Mouse (Mus musculus) CH12.LX (cell line): ENCODE data around the gene Nop14. TPM values are rescaled to one million over a fixed set of nuclear protein-coding genes. Genes with fewer than 3 reads are reported as not detected.

Experiments
- DNase-seq: peaks from one replicate; pipeline ENCODE4 v3.0.0-alpha.2; 2013; ENCODE audit errors: extremely low read depth
- H3K27ac ChIP-seq: 2 replicates; pipeline ENCODE4 v1.5.1; 2012; ENCODE audit warnings: low read depth, mild to moderate bottlenecking, control low read depth, moderate library complexity; ENCODE audit not compliant: insufficient read depth
- H3K27me3 ChIP-seq: replicated peaks from 2 replicates; pipeline ENCODE3; 2012; ENCODE audit warnings: inconsistent platforms
- H3K36me3 ChIP-seq, 2 experiments: replicated peaks in 1 of 2; 2 replicates each; pipeline versions ENCODE3 to v1.6.1; 2012; ENCODE audit warnings: inconsistent platforms in 1 of 2, low read length in 1 of 2, mild to moderate bottlenecking in 1 of 2, mixed read lengths in 1 of 2, moderate library complexity in 1 of 2; ENCODE audit not compliant: control insufficient read depth in 1 of 2, insufficient read depth in 1 of 2
- H3K4me1 ChIP-seq, 2 experiments: 2 replicates each; pipeline ENCODE4 v1.6.1; 2012; ENCODE audit warnings: inconsistent platforms in 1 of 2, moderate library complexity in 1 of 2; ENCODE audit not compliant: insufficient read depth in 2 of 2, control insufficient read depth in 1 of 2
- H3K4me2 ChIP-seq: 2 replicates; pipeline ENCODE4 v1.6.1; 2012; ENCODE audit warnings: low read depth, mild to moderate bottlenecking, control low read depth; ENCODE audit not compliant: poor library complexity, insufficient read depth, severe bottlenecking
- H3K4me3 ChIP-seq, 3 experiments: fragments of 150-350 bp in 1 of 3; sonication (generic) in 1 of 3; replicated peaks in 1 of 3; 2 replicates each; pipeline versions ENCODE3 to v1.5.1; 2011 to 2012; ENCODE audit warnings: low read depth in 2 of 3, low read length in 2 of 3, mild to moderate bottlenecking in 2 of 3, moderate library complexity in 2 of 3, control low read depth in 1 of 3, improper control_type of control experiment in 1 of 3, inconsistent platforms in 1 of 3, mixed read lengths in 1 of 3; ENCODE audit not compliant: poor library complexity in 1 of 3
- H3K79me2 ChIP-seq: replicated peaks from 2 replicates; pipeline ENCODE4 v1.6.1; 2012; ENCODE audit warnings: mild to moderate bottlenecking, moderate library complexity; ENCODE audit not compliant: control insufficient read depth, poor library complexity, insufficient read depth, severe bottlenecking; ENCODE audit errors: extremely low read depth
- H3K9ac ChIP-seq: 2 replicates; pipeline ENCODE4 v1.6.1; 2012; ENCODE audit warnings: low read depth, mild to moderate bottlenecking, control low read depth, moderate library complexity; ENCODE audit not compliant: insufficient read depth
- H3K9me3 ChIP-seq: replicated peaks from 2 replicates; pipeline ENCODE3; 2012; ENCODE audit warnings: low read length, inconsistent platforms, mixed read lengths
- CHD2 ChIP-seq: IDR thresholded peaks from 2 replicates; pipeline ENCODE4 v1.6.1; 2011; ENCODE audit warnings: low read length, improper control_type of control experiment
- CTCF ChIP-seq, 2 experiments: IDR thresholded peaks in 1 of 2; conservative IDR thresholded peaks in 1 of 2; 2 replicates each; pipeline ENCODE4 v1.5.1; 2011 to 2012; ENCODE audit warnings: low read depth in 2 of 2, low read length in 2 of 2, improper control_type of control experiment in 1 of 2, inconsistent platforms in 1 of 2, mild to moderate bottlenecking in 1 of 2, moderate library complexity in 1 of 2
- IRF4 ChIP-seq: IDR thresholded peaks from 2 replicates; pipeline ENCODE4 v1.6.1; 2014; ENCODE audit warnings: low read depth, mild to moderate bottlenecking, inconsistent platforms, low read length, improper control_type of control experiment
- MEF2A ChIP-seq: IDR thresholded peaks from 2 replicates; pipeline ENCODE4 v1.6.1; 2014; ENCODE audit warnings: low read depth, mild to moderate bottlenecking, inconsistent platforms, low read length, improper control_type of control experiment, borderline replicate concordance
- PAX5 ChIP-seq: IDR thresholded peaks from 2 replicates; pipeline ENCODE4 v1.6.1; 2012; ENCODE audit warnings: low read length, inconsistent platforms, mixed read lengths
- RAD21 ChIP-seq: IDR thresholded peaks from 2 replicates; pipeline ENCODE4 v1.6.1; 2011; ENCODE audit warnings: low read depth, mild to moderate bottlenecking, low read length, improper control_type of control experiment, moderate library complexity
- SMC3 ChIP-seq: IDR thresholded peaks from 2 replicates; pipeline ENCODE4 v1.6.1; 2011; ENCODE audit warnings: low read depth, low read length, improper control_type of control experiment
- TCF12 ChIP-seq: IDR thresholded peaks from 2 replicates; pipeline ENCODE4 v1.6.1; 2014; ENCODE audit warnings: low read depth, mild to moderate bottlenecking, inconsistent platforms, low read length, improper control_type of control experiment
- dilution Hi-C: fragments of 300-500 bp; cut with MboI; formaldehyde crosslinking; loops from 2 replicates; pipeline ENCODE4 v1.14.3; 2020; ENCODE audit warnings: low sequenced_read_pairs; ENCODE audit not compliant: extremely low pct_unique_long_range_greater_than_20kb, extremely low pct_ligation_motif_present
- in situ Hi-C: fragments of 300-500 bp; cut with MboI; formaldehyde crosslinking; loops from 3 replicates; pipeline ENCODE4 v1.14.3; 2019; ENCODE audit warnings: low sequenced_read_pairs, low pct_ligation_motif_present, low pct_unique_long_range_greater_than_20kb, mixed read lengths
- polyA plus RNA-seq: library from polyadenylated mRNA; unstranded; fragments of >175 nt; gene quantifications from 2 replicates; pipeline ENCODE4 v1.2.1, GENCODE M21; 2012; ENCODE audit warnings: low read depth; ENCODE audit not compliant: insufficient read length
- total RNA-seq, 2 experiments: library from RNA; depleted of rRNA; stranded (reverse); fragments of 300-350 nt in 1 of 2; fragments of >200 nt in 1 of 2; gene quantifications; 2 replicates each; pipeline ENCODE4 v1.2.3; 2012 to 2014

The Nop14 gene
- total and polyA plus RNA-seq, 3 experiments = 36.6 to 101 (median 46.1) TPM

GRCm38 (mm10) chr5:34689868-34690267, 29.9 kb upstream of the Nop14 start:
- Histone ChIP-seq H3K79me2 (no peaks in the 10 kb centered on the region), H3K27me3 (no peaks in the 10 kb centered on the region), H3K36me3 (no peaks in the 10 kb centered on the region), H3K9ac (no peak overlapping the region), H3K9me3 (no peaks in the 10 kb centered on the region), H3K4me1 (no peaks in the 10 kb centered on the region), H3K4me3 (no peak overlapping the region), H3K27ac (no peak overlapping the region), H3K4me2 (no peak overlapping the region)
- no peak for TF ChIP-seq IRF4
- peak in 1 of 2 experiments; percentile 18; a peak in 1 of 4 replicates for TF ChIP-seq CTCF (conservative IDR thresholded peaks at IDR 0.05 in 1 of 2, IDR thresholded peaks at IDR 0.05 in 1 of 2; ENCODE audit: low read depth in 2 of 2, low read length in 2 of 2)
- dilution Hi-C loops = no loop called here
- DNase-seq = no peak
- in situ Hi-C loops = loop anchor here (10.0 kb wide), 1 partner anchor 55 kb away; no protein-coding TSS in a partner anchor

GRCm38 (mm10) chr5:34670280-34670679, 10.3 kb upstream of the Nop14 start:
- Histone ChIP-seq H3K4me1 (no peaks in the 10 kb centered on the region), H3K4me2 (no peak overlapping the region), H3K9ac (no peak overlapping the region), H3K27ac (no peak overlapping the region), H3K9me3 (no peaks in the 10 kb centered on the region), H3K27me3 (no peaks in the 10 kb centered on the region), H3K79me2 (no peaks in the 10 kb centered on the region), H3K36me3 (peaks cover 6% of the 10 kb centered on the region in 2 experiments), H3K4me3 (no peak overlapping the region)
- TF ChIP-seq TCF12 (no peak), RAD21 (peak; percentile 62), SMC3 (peak; percentile 35; the same call in 1 of the 2 replicates), CTCF (conservative IDR thresholded peaks at IDR 0.05 in 1 of 2, IDR thresholded peaks at IDR 0.05 in 1 of 2; ENCODE audit: low read depth in 2 of 2, low read length in 2 of 2) (peak in 1 of 2 experiments; percentile 63; a peak in 2 of 4 replicates), PAX5 (no peak)
- in situ Hi-C loops = loop anchor here (25.0 kb wide), 1 partner anchor 367 kb away; the partner anchor contains the start of gene Hgfac
- DNase-seq = no peak
- dilution Hi-C loops = no loop called here

- H3K4me2 ChIP-seq = no peak overlapping the region
- in situ Hi-C loops = loop anchor here (25.0 kb wide), 1 partner anchor 368 kb away; the partner anchor contains the start of gene Hgfac
- TF ChIP-seq CTCF (conservative IDR thresholded peaks at IDR 0.05 in 1 of 2, IDR thresholded peaks at IDR 0.05 in 1 of 2; ENCODE audit: low read depth in 2 of 2, low read length in 2 of 2) = peak in 1 of 2 experiments; percentile 38; a peak in 2 of 4 replicates
- no peak for TF ChIP-seq MEF2A
- TF ChIP-seq CHD2 = no peak
- no peaks in the 10 kb centered on the region for H3K27me3 ChIP-seq
- H3K27ac ChIP-seq = no peak overlapping the region
- H3K9me3 ChIP-seq = no peaks in the 10 kb centered on the region
- DNase-seq = no peak
- no peak overlapping the region for H3K4me3 ChIP-seq
- H3K9ac ChIP-seq = no peak overlapping the region
- dilution Hi-C loops = no loop called here
- H3K4me1 ChIP-seq = no peaks in the 10 kb centered on the region
- H3K79me2 ChIP-seq = no peaks in the 10 kb centered on the region
- H3K36me3 ChIP-seq = peaks cover 6 to 10% of the 10 kb centered on the region in 2 experiments
Measured at GRCm38 (mm10) chr5:34669493-34669892, 9.5 kb upstream of the Nop14 start.
